Mouse (Mus musculus): ENCODE data around the gene Bola2. TPM values are rescaled to one million over a fixed set of nuclear protein-coding genes. Genes with fewer than 3 reads are reported as not detected.
"Not testable (repeated sequence)": the region's sequence is repeated elsewhere in the genome, so short reads cannot be mapped to it uniquely, and the experiment has no call there.

The Bola2 gene
- total RNA-seq, 4 experiments from 2014 or later: 82.1 to 97.0 (median 90.2) TPM

DNA sequence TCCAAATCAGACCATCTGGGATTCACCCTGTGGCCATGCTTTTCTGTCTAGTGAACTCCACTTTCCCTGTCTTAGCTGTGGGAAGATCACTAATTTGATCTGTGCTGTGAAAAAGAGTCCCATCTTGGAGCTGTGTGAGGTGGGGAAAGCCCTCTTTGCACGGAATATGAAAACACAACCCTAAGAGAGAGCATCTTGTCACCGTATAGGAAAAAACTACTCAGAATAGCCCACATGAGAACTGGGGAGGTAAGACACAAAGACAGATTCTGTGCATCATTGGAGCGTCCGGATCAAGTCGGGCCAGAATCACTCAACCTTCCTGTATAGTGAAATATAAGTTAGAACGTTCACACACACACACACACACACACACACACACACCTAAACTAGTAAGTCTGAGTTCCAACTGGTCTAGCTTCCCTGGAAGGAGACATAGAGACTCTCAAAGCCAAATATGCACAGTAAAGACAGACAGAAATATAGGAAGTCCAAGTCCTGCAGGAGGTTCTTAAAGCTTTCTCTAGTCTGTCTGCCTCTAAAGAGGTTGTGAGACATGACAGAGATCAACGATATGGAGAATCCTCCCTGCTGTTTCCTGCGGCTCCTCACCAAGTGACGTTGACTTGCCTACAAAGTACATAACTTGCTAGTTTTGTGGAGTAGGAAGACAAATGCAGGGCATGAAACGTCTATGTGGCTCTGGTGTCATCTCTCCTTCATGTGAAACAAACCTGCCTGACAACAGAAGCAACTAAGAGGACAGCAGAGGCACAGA is 13.2 kb downstream of the Bola2 start:
- DNase-seq (ENCODE audit: low spot score in 2 of 2): no peak

DNA sequence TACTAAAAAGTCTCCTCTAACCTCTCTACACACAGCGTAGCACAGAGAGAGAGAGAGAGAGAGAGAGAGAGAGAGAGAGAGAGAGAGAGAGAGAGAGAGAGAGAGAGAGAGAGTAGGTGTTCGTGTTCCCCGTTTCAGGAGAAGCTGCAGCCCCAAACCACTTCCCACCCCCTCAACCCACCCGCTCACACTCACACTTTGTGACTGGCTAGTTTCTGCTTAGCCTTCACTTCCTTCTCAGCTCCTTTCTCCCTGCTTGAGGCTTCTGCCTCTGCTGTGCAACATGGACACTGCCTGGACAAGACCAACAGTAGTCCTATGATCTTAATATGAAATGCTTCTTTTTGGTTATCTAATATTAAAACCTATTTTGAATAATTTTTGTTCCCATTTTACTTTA is 15.1 kb downstream of the Bola2 start:
- DNase-seq (ENCODE audit: low spot score in 2 of 2): no peak

DNA sequence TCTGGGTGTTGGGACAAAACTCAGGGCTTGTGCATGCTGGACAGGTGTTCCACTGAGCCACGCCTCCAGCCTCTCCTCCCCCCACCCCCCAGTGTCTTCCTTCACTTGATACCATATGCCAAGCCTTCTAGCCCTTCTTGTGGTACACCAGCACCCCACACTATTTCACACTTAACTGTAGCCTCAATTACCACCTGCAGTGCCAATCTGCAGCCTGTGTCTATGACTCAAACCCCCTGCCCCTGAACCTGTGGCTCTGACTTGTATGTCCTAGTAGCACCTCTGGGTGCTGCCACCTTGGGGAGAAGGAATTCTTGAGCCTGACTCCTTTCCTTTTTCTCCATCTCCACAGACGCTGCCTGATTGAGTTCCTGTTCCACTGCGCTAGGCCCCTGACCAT is 16.7 kb downstream of the Bola2 start:
- no peak for DNase-seq (ENCODE audit: low spot score in 2 of 2)

DNA sequence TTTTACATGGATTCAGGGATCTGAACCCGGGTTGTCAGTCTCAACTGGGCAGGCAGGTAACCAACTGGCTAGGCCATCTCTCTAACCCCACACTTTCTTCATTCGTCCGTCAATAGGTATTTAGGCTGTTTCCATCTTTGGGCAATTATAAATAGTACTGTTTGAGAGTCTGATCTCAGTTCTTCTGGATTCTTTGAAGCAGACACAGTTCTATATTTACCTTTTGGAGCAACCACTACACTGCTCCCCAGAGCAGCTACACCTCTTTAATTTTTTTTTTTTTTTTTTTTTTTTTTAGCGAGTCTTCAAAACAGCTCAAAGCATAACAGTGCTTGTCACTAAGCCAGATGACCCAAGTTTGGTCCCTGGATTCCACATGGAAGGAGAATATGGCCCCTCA is 20.5 kb downstream of the Bola2 start:
- no peak for DNase-seq (ENCODE audit: low spot score in 2 of 2)

DNA sequence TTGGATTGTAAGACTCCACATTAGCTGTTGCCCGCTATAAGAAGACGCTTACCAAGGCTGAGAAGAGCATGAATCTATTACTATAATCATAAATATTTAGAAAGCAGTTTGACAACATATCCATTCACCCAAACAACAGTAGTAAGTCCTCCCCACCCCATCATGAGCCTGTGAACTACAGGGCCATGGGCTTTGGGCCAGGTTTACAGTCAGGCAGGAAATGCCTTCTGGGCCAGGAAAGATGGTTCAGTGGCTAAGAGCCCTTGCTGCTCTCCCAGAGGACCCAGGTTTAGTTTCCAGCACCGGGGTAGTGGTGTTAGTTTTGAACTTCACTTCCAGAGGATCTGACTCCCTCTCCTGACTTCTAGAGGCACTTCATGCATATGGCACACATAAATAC is 22.4 kb downstream of the Bola2 start:
- DNase-seq (ENCODE audit: low spot score in 2 of 2): no peak

DNA sequence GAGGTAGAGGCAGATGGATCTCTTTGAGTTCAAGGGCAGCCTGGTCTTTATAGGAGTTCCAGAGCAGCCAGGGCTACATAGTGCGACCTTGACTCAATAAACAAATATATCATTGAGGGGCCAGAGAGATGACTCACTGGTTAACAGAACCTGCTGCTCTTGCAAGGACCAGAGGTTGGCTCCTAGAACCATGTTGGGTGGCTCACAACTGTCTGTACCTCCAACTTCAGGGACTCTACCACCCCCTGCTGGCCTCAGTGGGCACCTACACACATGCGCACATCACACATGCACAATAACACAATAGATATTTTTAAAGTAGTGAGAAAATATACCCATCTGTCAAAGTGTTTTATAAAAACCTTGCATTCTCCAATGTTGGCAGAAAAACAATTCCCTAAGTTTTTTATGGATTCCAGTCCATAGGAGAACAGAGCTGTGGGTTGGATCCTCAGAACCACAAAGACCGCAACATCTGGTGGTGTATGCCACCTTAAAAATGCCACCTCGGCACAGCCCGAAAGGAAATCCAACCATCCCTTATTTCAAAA is 23.7 kb downstream of the Bola2 start:
- DNase-seq (ENCODE audit: low spot score in 2 of 2): peak in 1 of 2 experiments; percentile 51

DNA sequence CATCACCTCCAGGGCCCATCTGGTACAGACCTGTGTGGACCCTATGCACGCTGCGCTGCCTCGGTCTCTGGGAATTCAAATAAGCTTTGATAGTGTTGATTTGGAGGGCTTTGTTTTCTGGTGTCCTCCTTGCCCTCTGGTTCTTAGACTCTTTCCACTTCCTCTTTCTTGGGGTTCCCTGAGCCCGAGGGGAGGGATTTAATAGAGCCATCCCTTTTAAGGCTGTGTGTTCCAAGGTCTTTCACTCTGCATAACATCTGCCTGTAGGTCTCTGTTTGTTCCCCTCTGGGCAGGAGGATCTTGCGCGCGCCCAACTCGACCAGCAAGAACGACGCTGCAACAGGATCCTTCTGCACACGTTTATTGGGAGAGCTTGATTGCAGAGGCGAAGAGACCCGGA is 26.4 kb downstream of the Bola2 start:
- no peak for DNase-seq (ENCODE audit: low spot score in 2 of 2)

DNA sequence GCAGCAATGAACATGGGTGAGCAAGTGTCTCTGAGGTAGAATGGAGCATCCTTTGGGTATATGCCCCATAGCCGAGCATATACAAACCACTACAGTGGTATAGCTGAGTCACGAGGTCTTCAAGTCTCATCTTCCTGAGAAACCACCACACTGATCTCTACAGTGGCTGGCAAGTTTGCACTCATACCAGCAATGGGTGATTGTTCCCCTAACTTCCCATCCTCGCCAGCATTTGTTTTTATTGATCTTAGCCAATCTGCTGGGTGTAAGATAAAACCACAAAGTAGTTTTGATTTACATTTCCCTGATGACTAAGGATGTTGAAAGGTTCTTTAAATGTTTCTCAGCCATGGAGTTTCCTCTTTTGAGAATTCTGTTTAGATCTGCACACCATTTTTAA is 29.9 kb downstream of the Bola2 start:
- DNase-seq (ENCODE audit: low spot score in 2 of 2): no peak

DNA sequence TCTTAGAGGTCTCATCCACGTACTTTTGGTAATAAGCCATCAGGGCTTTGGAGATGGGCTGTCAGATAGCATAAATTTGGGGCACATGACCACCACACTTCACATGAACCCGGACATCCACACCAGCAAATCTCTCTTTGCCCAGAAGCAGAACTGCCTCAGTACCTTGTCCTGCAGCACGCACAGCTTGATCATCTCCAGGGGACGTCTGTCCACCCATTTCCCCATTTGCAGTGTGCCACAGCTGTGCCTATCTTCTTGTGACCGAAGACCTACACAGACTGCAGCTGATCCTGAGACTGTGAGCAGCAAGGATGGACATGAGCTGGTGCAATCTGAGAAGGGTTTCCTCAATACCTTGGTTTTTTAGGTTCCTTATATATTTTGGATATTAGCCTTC is 30.5 kb downstream of the Bola2 start:
- DNase-seq (ENCODE audit: low spot score in 2 of 2): no peak

DNA sequence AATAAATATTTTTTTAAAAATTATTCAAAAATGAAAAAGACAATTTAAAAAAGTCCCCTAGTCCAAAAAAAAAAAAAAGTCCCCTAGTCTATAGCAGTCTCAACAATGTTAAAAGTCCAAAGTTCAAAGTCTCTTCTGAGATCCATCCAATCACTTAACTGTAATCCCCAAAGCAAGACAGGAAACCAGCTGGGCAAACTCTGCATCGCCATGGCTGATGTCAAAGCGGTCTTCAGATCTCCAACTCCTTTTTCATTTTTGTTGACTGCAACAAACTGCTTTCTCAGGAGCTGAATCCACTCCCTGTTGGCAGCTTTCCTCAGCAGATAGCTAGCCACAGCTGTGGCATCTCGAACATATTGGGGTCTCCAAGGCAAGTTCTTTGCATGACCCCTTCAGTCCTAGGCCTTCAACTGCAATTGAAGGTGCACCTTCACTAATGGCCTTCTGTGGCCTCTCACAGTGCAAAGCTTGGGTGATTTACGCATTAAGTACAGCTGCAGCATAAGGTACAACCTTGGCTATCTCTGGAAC is 35.1 kb downstream of the Bola2 start:
- not testable (repeated sequence) for DNase-seq (ENCODE audit: low spot score in 2 of 2)

DNA sequence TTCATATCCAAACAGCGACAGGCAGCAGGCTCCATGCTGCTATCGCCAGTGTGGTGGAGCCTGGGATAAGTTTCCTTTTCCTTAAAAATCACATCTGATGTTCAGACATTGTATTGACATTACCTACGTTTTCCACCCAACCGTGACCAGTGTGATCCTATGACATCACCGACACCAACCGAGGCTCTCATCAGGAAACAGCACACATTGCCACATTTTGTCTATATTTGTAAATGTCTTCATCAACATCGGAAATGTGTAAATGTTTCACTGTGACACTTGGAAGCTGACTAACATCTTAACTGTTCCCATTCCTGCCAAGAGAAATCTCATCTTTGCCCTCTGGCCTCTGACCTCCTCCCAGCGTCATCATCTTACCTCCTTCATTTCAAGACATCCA is 40.9 kb downstream of the Bola2 start:
- no peak for DNase-seq (ENCODE audit: low spot score in 2 of 2)

DNA sequence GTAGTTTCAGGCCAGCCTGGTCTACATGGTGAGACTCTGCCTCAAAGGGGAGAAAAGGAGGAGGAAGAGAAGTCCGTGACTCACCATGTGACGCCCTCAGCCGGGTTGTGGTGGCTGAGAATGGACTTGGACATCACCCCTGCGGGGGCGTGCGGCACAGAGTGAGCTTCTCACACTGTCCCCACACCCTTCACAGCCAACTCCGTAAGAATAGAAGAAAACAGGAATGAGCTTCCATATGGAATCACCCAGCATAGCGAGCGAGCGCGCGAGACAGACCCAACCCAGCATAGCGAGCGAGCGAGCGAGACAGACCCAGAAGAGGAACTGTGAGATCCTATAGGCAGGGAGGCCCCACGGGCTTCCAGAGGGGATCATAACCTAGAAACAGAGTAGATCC is 44.4 kb downstream of the Bola2 start:
- peak in 1 of 2 experiments; percentile 84 for DNase-seq (ENCODE audit: low spot score in 2 of 2)

DNA sequence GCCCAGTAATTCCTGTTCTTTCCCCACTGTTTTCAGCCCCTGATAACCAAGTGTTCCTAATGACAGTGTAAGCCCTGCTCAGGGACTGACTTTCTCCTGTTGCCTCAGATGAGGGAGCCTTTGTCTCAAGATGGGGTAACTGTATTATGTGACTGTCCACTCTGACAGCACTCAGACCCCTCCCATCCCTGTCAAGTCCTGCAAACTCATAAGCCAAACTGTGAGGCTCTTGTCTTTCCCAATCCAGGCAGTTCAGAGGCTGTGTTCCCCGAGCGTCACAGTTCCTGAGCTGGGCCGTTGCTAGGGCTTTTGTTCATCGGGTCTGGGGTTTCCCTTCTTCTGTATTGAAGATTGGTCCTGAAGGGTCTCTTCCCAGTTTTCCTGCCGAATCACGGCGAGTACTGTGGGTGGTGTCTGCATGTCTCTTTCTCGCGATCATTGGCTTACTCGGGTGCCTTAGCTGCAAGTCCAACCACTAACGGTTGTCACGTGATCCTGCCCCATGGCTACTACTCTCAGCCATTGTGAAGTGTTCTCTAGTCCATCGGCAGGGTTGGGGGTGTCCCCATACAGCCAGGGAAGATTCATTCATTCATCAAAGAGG is 45.0 kb downstream of the Bola2 start:
- DNase-seq (ENCODE audit: low spot score in 2 of 2): no peak

DNA sequence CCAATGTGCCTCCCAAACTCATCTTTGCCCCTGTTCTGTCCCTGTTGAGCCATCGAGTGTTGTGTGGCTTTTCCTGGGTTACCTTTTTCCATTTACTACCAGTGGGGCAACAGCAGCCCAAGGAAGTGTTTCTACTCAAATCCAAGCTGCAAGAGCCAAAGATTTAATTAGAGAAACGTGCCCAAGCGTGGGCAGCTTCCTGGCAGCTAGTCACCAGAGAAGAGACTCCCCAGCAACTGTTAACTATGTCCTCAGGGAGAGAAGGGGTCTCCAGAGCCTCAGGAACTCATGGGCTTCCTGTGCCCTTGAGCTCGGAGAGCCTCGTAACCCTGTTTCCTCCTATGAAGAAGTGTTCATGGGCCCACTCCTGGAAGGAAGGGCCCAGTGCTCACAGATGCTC is 45.8 kb downstream of the Bola2 start:
- DNase-seq (ENCODE audit: low spot score in 2 of 2): no peak

DNA sequence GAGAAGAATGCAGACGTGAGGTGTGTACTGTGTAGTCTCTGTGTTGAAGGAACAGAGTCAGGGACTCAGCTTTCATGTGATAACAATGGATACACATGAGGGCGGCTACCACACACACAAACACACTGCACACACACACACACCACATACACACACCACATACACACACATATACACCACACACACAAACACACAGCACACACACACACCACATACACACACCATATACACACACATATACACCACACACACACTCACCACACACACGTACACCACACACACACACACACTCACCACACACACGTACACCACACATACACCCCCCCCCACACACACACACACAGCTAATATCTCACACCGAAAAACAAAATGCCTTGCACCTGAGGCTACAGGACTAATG is 46.3 kb downstream of the Bola2 start:
- DNase-seq (ENCODE audit: low spot score in 2 of 2): no peak

DNA sequence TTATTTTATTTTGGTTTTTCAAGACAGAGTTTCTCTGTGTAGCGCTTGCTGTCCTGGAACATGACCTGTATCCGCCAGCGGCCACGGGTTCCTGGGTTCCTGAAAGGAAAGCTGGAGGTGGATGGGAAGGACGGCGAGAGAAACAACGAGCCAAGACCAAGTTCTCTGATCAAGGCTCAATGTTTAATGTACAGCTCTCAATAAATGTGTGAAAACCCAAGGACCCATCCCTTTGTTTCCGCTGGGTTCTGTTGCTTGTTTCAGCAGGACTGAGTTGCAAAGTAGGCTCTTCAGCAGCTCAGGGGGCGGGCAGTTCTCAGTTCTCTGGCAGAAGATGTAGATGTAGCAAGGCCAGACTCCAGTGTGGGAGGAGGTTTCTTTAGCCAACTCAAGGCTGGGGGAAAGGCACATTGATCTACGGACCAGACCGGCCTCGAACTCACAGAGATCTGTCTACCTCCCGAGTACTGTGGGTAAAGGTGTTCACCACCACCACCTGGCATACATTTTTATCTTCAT is 46.8 kb downstream of the Bola2 start:
- no peak for DNase-seq (ENCODE audit: low spot score in 2 of 2)

DNA sequence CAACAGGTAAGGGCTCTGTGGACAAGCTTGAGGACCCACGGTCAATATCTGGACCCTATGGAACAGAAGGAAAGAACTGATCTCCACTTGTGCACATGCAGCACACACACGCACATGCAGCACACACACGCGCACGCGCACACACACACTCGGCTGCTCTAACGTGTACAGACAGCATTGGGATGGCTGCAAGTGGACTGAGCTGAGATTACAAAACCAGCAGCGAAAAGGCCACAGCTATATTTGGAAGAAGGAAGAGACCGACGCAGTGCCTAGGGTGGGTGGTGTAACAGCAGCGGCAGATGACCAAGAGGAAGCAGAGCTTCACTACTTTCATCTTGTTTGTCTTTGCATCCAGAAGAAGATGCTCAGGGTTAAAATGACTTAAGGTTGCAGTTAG is 50.9 kb downstream of the Bola2 start:
- DNase-seq (ENCODE audit: low spot score in 2 of 2): peak in 1 of 2 experiments; percentile 22

DNA sequence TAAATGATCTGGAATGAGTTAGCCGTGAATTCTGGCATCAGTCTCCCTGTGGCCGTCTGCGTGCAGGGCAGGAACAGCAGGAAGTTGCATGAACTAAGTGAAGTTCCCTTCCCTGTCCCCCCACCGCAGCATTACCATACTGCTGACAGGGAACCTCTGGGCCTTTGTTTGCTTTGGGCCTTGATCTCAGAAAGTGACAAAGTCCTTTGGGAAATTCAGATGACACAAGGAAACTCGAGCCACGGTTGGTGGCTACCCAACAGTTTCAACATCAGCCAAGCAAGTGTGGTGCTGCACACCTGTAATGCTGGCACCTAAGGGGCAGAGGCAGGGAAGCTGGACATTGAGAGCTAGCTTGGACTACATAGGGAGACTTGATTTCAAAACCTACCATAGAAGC is 51.6 kb downstream of the Bola2 start:
- DNase-seq (ENCODE audit: low spot score in 2 of 2): no peak

DNA sequence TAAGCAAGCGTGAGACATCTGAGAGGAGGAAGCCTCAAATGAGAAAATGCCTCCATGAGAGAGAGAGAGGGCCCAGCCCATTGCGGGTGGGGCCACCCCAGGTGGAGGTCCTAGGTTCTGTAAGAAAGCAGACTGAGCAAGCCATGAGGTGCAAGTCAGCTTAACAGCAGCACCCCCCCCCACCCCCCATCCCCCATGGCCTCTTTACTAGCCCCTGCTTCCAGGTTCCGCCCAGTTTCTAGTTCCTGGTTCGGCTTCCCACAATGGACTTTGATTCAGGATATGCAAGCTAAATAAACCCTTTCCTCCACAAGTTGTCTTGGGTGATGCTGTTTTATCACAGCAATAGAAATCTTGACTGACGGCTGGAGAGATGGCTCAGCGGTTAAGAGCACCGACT is 53.6 kb downstream of the Bola2 start:
- no peak for DNase-seq (ENCODE audit: low spot score in 2 of 2)
